ENCODE assay signal across 12 mouse cellular contexts in the genomic region with DNA sequence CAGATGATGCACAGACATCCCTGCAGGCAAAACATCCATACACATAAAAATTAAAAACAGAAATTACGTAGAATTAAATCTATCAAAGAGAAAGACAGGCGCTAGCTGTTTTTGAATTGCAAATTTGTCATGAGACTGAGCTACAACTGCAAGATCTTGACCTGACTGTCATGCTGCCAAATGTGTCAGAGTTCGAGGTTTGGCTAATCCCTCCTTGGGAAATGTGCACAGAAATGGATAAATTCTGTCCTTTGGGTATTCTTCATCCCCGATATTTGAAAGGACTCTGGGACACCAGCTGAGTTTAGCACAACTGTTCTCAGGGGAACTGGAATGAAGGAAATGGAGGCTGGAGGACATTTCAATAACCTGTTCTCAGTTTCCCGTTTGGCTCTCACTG. TPM values are rescaled to one million over a fixed set of nuclear protein-coding genes. Genes with fewer than 3 reads are reported as not detected.
DNase-seq lines count a peak whose midpoint lies in the region; ATAC-seq and TF ChIP-seq lines count a peak whose summit lies in the region.
"Had no signal": no experiment of that assay in that cellular context is flagged by ENCODE, and none has a peak within 500 bp of the region (broad histone marks: within the 10 kb centered on the region; RNA-seq: fewer than 3 reads in every experiment).

No protein-coding gene starts in this region.

- DNase-seq in gastrocnemius, adult 2 months, result peak; percentile 34
- no peak for DNase-seq in gastrocnemius, adult 8-10 months (ENCODE audit: low spot score in 2 of 2)
- no peak for DNase-seq in lung, postnatal 36 days
- no peak for DNase-seq in stomach, postnatal 0 days (ENCODE audit: low spot score)
- DNase-seq: forebrain, postnatal 0 days; liver had no signal

- no peaks in the 10 kb centered on the region for H3K27me3 ChIP-seq in lung, embryonic 16.5 days (ENCODE audit: control insufficient read depth, insufficient read depth, low read depth, low read length)
- H3K27me3 ChIP-seq in intestine, embryonic 16.5 days (replicated peaks; ENCODE audit: control insufficient read depth, insufficient read depth, low read length), result no peaks in the 10 kb centered on the region
- no peaks in the 10 kb centered on the region for H3K27me3 ChIP-seq in stomach, postnatal 0 days (ENCODE audit: control insufficient read depth, insufficient read depth, low read length)
- H3K27me3 ChIP-seq in forebrain, embryonic 16.5 days (replicated peaks; ENCODE audit: control insufficient read depth, insufficient read depth, low read length), result no peaks in the 10 kb centered on the region
- H3K27me3 ChIP-seq: midbrain, embryonic 13.5 days had no signal

- no peak for TF ChIP-seq CTCF in gastrocnemius, adult 2 months (IDR thresholded peaks at IDR 0.05)
- TF ChIP-seq CTCF in stomach, postnatal 0 days (IDR thresholded peaks at IDR 0.05; ENCODE audit: low read depth), result no peak

- peak overlapping the region; percentile 61 for H3K27ac ChIP-seq in gastrocnemius, adult 2 months
- H3K27ac ChIP-seq in lung, embryonic 16.5 days (ENCODE audit: low read length), result peak overlapping the region; percentile 42; the same call in 1 of the 2 replicates
- peak overlapping the region; percentile 66 for H3K27ac ChIP-seq in intestine, embryonic 16.5 days (ENCODE audit: low read length)
- peak overlapping the region; percentile 71 for H3K27ac ChIP-seq in stomach, postnatal 0 days (replicated peaks)
- H3K27ac ChIP-seq in forebrain, embryonic 16.5 days (ENCODE audit: low read length), result no peak overlapping the region
- H3K27ac ChIP-seq: midbrain, embryonic 13.5 days had no signal

- no peak overlapping the region for H3K4me3 ChIP-seq in gastrocnemius, adult 2 months
- no peak overlapping the region for H3K4me3 ChIP-seq in lung, embryonic 16.5 days (ENCODE audit: low read length)
- H3K4me3 ChIP-seq in intestine, embryonic 16.5 days (ENCODE audit: low read length), result no peak overlapping the region
- H3K4me3 ChIP-seq in stomach, postnatal 0 days (ENCODE audit: low read depth, low read length), result no peak overlapping the region
- no peak overlapping the region for H3K4me3 ChIP-seq in forebrain, embryonic 16.5 days (replicated peaks; ENCODE audit: low read length)
- H3K4me3 ChIP-seq: midbrain, embryonic 13.5 days had no signal

- 74% methylated on average over 5 of the region's 5 CpGs for WGBS in lung, embryonic 16.5 days
- WGBS in intestine, embryonic 16.5 days, result 64% methylated on average over 5 of the region's 5 CpGs
- WGBS in stomach, postnatal 0 days, result 60% methylated on average over 5 of the region's 5 CpGs
- WGBS in forebrain, embryonic 16.5 days, result 71% methylated on average over 5 of the region's 5 CpGs

- H3K4me2 ChIP-seq in lung, embryonic 16.5 days (ENCODE audit: low read depth, low read length), result no peak overlapping the region
- H3K4me2 ChIP-seq in intestine, embryonic 16.5 days (ENCODE audit: low read depth, low read length), result no peak overlapping the region
- no peak overlapping the region for H3K4me2 ChIP-seq in stomach, postnatal 0 days (replicated peaks; ENCODE audit: low read depth)
- no peak overlapping the region for H3K4me2 ChIP-seq in forebrain, embryonic 16.5 days (ENCODE audit: low read length)
- H3K4me2 ChIP-seq: lung, embryonic 14.5 days; midbrain, embryonic 13.5 days had no signal

- no peak for TF ChIP-seq EP300 in stomach, postnatal 0 days (optimal IDR thresholded peaks at IDR 0.05)

- H3K36me3 ChIP-seq in lung, embryonic 16.5 days (ENCODE audit: control insufficient read depth, insufficient read depth, low read length), result no peaks in the 10 kb centered on the region
- H3K36me3 ChIP-seq in intestine, embryonic 16.5 days (ENCODE audit: control insufficient read depth, insufficient read depth, low read length), result no peaks in the 10 kb centered on the region
- no peaks in the 10 kb centered on the region for H3K36me3 ChIP-seq in stomach, postnatal 0 days (ENCODE audit: control insufficient read depth, insufficient read depth, low read length)
- H3K36me3 ChIP-seq in forebrain, embryonic 16.5 days (ENCODE audit: control insufficient read depth, insufficient read depth), result no peaks in the 10 kb centered on the region
- H3K36me3 ChIP-seq: midbrain, embryonic 13.5 days had no signal

- no peaks in the 10 kb centered on the region for H3K9me3 ChIP-seq in lung, embryonic 16.5 days (ENCODE audit: control insufficient read depth, low read length)
- H3K9me3 ChIP-seq in intestine, embryonic 16.5 days (ENCODE audit: control insufficient read depth, low read length), result no peaks in the 10 kb centered on the region
- H3K9me3 ChIP-seq in stomach, postnatal 0 days (ENCODE audit: control insufficient read depth, low read length), result no peaks in the 10 kb centered on the region
- H3K9me3 ChIP-seq in forebrain, embryonic 16.5 days (ENCODE audit: control insufficient read depth, low read length), result no peaks in the 10 kb centered on the region
- H3K9me3 ChIP-seq: midbrain, embryonic 13.5 days had no signal

- H3K9ac ChIP-seq in lung, embryonic 16.5 days (ENCODE audit: low read length), result no peak overlapping the region
- H3K9ac ChIP-seq in intestine, embryonic 16.5 days (ENCODE audit: low read depth, low read length), result no peak overlapping the region
- H3K9ac ChIP-seq in stomach, postnatal 0 days (ENCODE audit: low read length), result no peak overlapping the region
- no peak overlapping the region for H3K9ac ChIP-seq in forebrain, embryonic 16.5 days (replicated peaks; ENCODE audit: low read depth, low read length)
- H3K9ac ChIP-seq: forebrain, postnatal 0 days; lung, embryonic 14.5 days; midbrain, embryonic 13.5 days had no signal

- ATAC-seq in lung, embryonic 16.5 days (ENCODE audit: low read depth), result no peak
- no peak for ATAC-seq in intestine, embryonic 16.5 days
- ATAC-seq in stomach, postnatal 0 days (ENCODE audit: low FRiP score, low TSS enrichment), result no peak
- no peak for ATAC-seq in forebrain, embryonic 16.5 days
- ATAC-seq in granulocyte monocyte progenitor cell, adult 5-6 weeks (replicated peaks; ENCODE audit: poor library complexity, severe bottlenecking), result no peak
- ATAC-seq: forebrain, postnatal 0 days; midbrain, embryonic 13.5 days had no signal

- peaks cover 9% of the 10 kb centered on the region for H3K4me1 ChIP-seq in lung, embryonic 16.5 days (replicated peaks; ENCODE audit: control insufficient read depth, insufficient read depth, low read length)
- peaks cover 17% of the 10 kb centered on the region for H3K4me1 ChIP-seq in intestine, embryonic 16.5 days (ENCODE audit: control insufficient read depth, insufficient read depth, low read length)
- 0 out of 2 replicates have a peak, but pooled peaks cover 2% of the 10 kb centered on the region for H3K4me1 ChIP-seq in stomach, postnatal 0 days (replicated peaks; ENCODE audit: control insufficient read depth, insufficient read depth)
- no peaks in the 10 kb centered on the region; the same call in 1 of the 2 replicates for H3K4me1 ChIP-seq in forebrain, embryonic 16.5 days (replicated peaks; ENCODE audit: control insufficient read depth, insufficient read depth, low read length)
- H3K4me1 ChIP-seq: midbrain, embryonic 13.5 days had no signal

- intact Hi-C loops in gastrocnemius, adult 2 months (cut with DNase I), result no loop called here

RNA-seq across cellular contexts. Expression of gene Gcnt2, which starts 41.7 kb away (rescaled TPM):
- total RNA-seq in gastrocnemius, adult 2 months (2021), result 1 to 10 TPM; 8.7 to 8.9 TPM
- 10 to 100 TPM in 2 of 4 experiments, 1 to 10 TPM in 2; 7.2 to 13.5 (median 10.7) TPM for total RNA-seq in gastrocnemius, adult 8-10 months (2022)
- polyA plus RNA-seq in lung, embryonic 16.5 days (2015; fragmentation: Nextera tagmentation; extraction: Ambion mirVana), result 4.3 and 4.5 TPM in 2 replicates
- 14.5 and 17.3 TPM in 2 replicates for polyA plus RNA-seq in intestine, embryonic 16.5 days (2015; fragmentation: Nextera tagmentation; extraction: Ambion mirVana)
- polyA plus RNA-seq in stomach, postnatal 0 days (2015; fragmentation: Nextera tagmentation; extraction: Ambion mirVana), result 5.7 and 6.4 TPM in 2 replicates
- 5.1 and 5.2 TPM in 2 replicates for polyA plus RNA-seq in forebrain, embryonic 16.5 days (2015; fragmentation: Nextera tagmentation; extraction: Ambion mirVana)
- total RNA-seq in granulocyte monocyte progenitor cell, adult 5-6 weeks (2014; fragmentation: Nextera tagmentation), result 14.8 and 36.7 TPM in 2 replicates
- 8.4 and 8.9 TPM in 2 replicates for total RNA-seq in granulocyte monocyte progenitor cell, adult 5-6 weeks (2017)
